Mouse (Mus musculus): Measurements from ENCODE around the gene Npdc1. TPM values are rescaled to one million over a fixed set of nuclear protein-coding genes. Genes with fewer than 3 reads are reported as not detected.

Npdc1 gene
- polyA plus RNA-seq, 1 experiment, result not detected

GRCm38 (mm10) chr2:25457022-25457896, 58.1 kb downstream of the Npdc1 start:
- Histone ChIP-seq H3K36me3 (ENCODE audit: control insufficient read depth) (peaks cover 18% of the 10 kb centered on the region), H3K9me3 (ENCODE audit: control insufficient read depth, low read length) (no peaks in the 10 kb centered on the region), H3K27me3 (ENCODE audit: control insufficient read depth) (no peaks in the 10 kb centered on the region), H3K4me3 (replicated peaks) (no peak overlapping the region), H3K4me1 (ENCODE audit: control insufficient read depth) (peaks cover 46% of the 10 kb centered on the region)
- TF ChIP-seq TAL1 (IDR thresholded peaks at IDR 0.05; ENCODE audit: low read length), result no peak
- TF ChIP-seq GATA1 (IDR thresholded peaks at IDR 0.05; ENCODE audit: low read length), result no peak

GRCm38 (mm10) chr2:25458911-25459310, 59.8 kb downstream of the Npdc1 start:
- Histone ChIP-seq H3K4me3 (replicated peaks) (no peak overlapping the region), H3K4me1 (ENCODE audit: control insufficient read depth) (peaks cover 46% of the 10 kb centered on the region), H3K9me3 (ENCODE audit: control insufficient read depth, low read length) (no peaks in the 10 kb centered on the region), H3K36me3 (ENCODE audit: control insufficient read depth) (peaks cover 18% of the 10 kb centered on the region), H3K27me3 (ENCODE audit: control insufficient read depth) (no peaks in the 10 kb centered on the region)
- no peak for TF ChIP-seq TAL1 (IDR thresholded peaks at IDR 0.05; ENCODE audit: low read length)
- TF ChIP-seq GATA1 (IDR thresholded peaks at IDR 0.05; ENCODE audit: low read length), result no peak

Other genes with a start within 250 kb of the Npdc1 start
- 0.38 and 0.49 TPM in 2 replicates for gene Nrarp, start 218.6 kb upstream of the Npdc1 start, polyA plus RNA-seq (2012)
- 0.02 and 0.03 TPM in 2 replicates for gene Tor4a, start 202.5 kb upstream of the Npdc1 start, polyA plus RNA-seq (2012)
- gene Nelfb, start 187.9 kb upstream of the Npdc1 start, polyA plus RNA-seq (2012), result 1.8 TPM in 2 replicates
- gene Stpg3, start 184.7 kb upstream of the Npdc1 start, polyA plus RNA-seq (2012), result 0.03 TPM in 1 of 2 replicates, not detected in the other
- gene Fam166a, start 180.6 kb upstream of the Npdc1 start, polyA plus RNA-seq (2012), result not detected in 2 replicates
- gene Tubb4b, start 174.6 kb upstream of the Npdc1 start, polyA plus RNA-seq (2012), result 134 and 136 TPM in 2 replicates
- gene Slc34a3, start 165.0 kb upstream of the Npdc1 start, polyA plus RNA-seq (2012), result not detected in 2 replicates
- not detected in 2 replicates for gene Rnf224, start 162.6 kb upstream of the Npdc1 start, polyA plus RNA-seq (2012)
- 0.07 and 0.18 TPM in 2 replicates for gene Rnf208, start 157.1 kb upstream of the Npdc1 start, polyA plus RNA-seq (2012)
- gene Cysrt1, start 156.9 kb upstream of the Npdc1 start, polyA plus RNA-seq (2012), result not detected in 2 replicates
- 0.06 and 0.18 TPM in 2 replicates for gene AL732309.1, start 152.5 kb upstream of the Npdc1 start, polyA plus RNA-seq (2012)
- gene Tmem203, start 143.9 kb upstream of the Npdc1 start, polyA plus RNA-seq (2012), result 0.99 and 1.6 TPM in 2 replicates
- 0.82 and 1.3 TPM in 2 replicates for gene Tprn, start 136.7 kb upstream of the Npdc1 start, polyA plus RNA-seq (2012)
- gene Ssna1, start 126.9 kb upstream of the Npdc1 start, polyA plus RNA-seq (2012), result 22.8 and 24.1 TPM in 2 replicates
- gene Anapc2, start 126.9 kb upstream of the Npdc1 start, polyA plus RNA-seq (2012), result 2.1 and 2.2 TPM in 2 replicates
- not detected in 2 replicates for gene Tmem210, start 111.2 kb upstream of the Npdc1 start, polyA plus RNA-seq (2012)
- gene Lrrc26, start 109.4 kb upstream of the Npdc1 start, polyA plus RNA-seq (2012), result not detected in 2 replicates
- not detected in 2 replicates for gene Grin1, start 80.2 kb upstream of the Npdc1 start, polyA plus RNA-seq (2012)
- 0.86 and 1.3 TPM in 2 replicates for gene Man1b1, start 67.0 kb upstream of the Npdc1 start, polyA plus RNA-seq (2012)
- gene Dpp7, start 43.0 kb upstream of the Npdc1 start, polyA plus RNA-seq (2012), result 0.24 and 0.76 TPM in 2 replicates
- gene Uap1l1, start 33.7 kb upstream of the Npdc1 start, polyA plus RNA-seq (2012), result 0.04 and 0.17 TPM in 2 replicates
- 10.3 and 12.6 TPM in 2 replicates for gene Sapcd2, start 27.0 kb upstream of the Npdc1 start, polyA plus RNA-seq (2012)
- not detected in 2 replicates for gene Entpd2, start 3.5 kb upstream of the Npdc1 start, polyA plus RNA-seq (2012)
- 0.06 TPM in 1 of 2 replicates, not detected in the other for gene Fut7, start 23.9 kb downstream of the Npdc1 start, polyA plus RNA-seq (2012)
- 0.09 and 0.11 TPM in 2 replicates for gene Abca2, start 29.4 kb downstream of the Npdc1 start, polyA plus RNA-seq (2012)
- gene Clic3, start 57.5 kb downstream of the Npdc1 start, polyA plus RNA-seq (2012), result not detected in 2 replicates
- 1.0 and 1.1 TPM in 2 replicates for gene Paxx, start 61.7 kb downstream of the Npdc1 start, polyA plus RNA-seq (2012)
- not detected in 2 replicates for gene Ptgds, start 70.7 kb downstream of the Npdc1 start, polyA plus RNA-seq (2012)
- gene Lcn12, start 94.6 kb downstream of the Npdc1 start, polyA plus RNA-seq (2012), result not detected in 2 replicates
- 3.9 and 4.7 TPM in 2 replicates for gene Fbxw5, start 101.4 kb downstream of the Npdc1 start, polyA plus RNA-seq (2012)
- gene C8g, start 102.4 kb downstream of the Npdc1 start, polyA plus RNA-seq (2012), result not detected in 2 replicates
- gene Traf2, start 147.6 kb downstream of the Npdc1 start, polyA plus RNA-seq (2012), result 0.84 and 0.95 TPM in 2 replicates
- 168 and 190 TPM in 2 replicates for gene Edf1, start 158.5 kb downstream of the Npdc1 start, polyA plus RNA-seq (2012)
- 0.09 and 0.38 TPM in 2 replicates for gene Mamdc4, start 175.5 kb downstream of the Npdc1 start, polyA plus RNA-seq (2012)
- gene Phpt1, start 175.9 kb downstream of the Npdc1 start, polyA plus RNA-seq (2012), result 0.21 and 0.30 TPM in 2 replicates
- 0.01 TPM in 1 of 2 replicates, not detected in the other for gene Ajm1, start 182.4 kb downstream of the Npdc1 start, polyA plus RNA-seq (2012)
- gene Rabl6, start 209.2 kb downstream of the Npdc1 start, polyA plus RNA-seq (2012), result 4.6 and 6.1 TPM in 2 replicates
- not detected in 2 replicates for gene Ccdc183, start 218.3 kb downstream of the Npdc1 start, polyA plus RNA-seq (2012)
- gene Tmem141, start 222.7 kb downstream of the Npdc1 start, polyA plus RNA-seq (2012), result 0.15 TPM in 1 of 2 replicates, not detected in the other
- 0.80 and 0.94 TPM in 2 replicates for gene Fcna, start 228.7 kb downstream of the Npdc1 start, polyA plus RNA-seq (2012)